Mouse (Mus musculus) embryonic fibroblast, embryonic 13.5 days (primary cell): ENCODE results near the gene Thbs4.

Experiments
- CTCF ChIP-seq: IDR thresholded peaks from 2 replicates; pipeline ENCODE4 v1.5.1; 2011; ENCODE audit warnings: mild to moderate bottlenecking, control low read depth, low read length, moderate library complexity, borderline replicate concordance; ENCODE audit not compliant: insufficient read depth
- POLR2A ChIP-seq: IDR thresholded peaks from 2 replicates; pipeline ENCODE4 v1.6.1; 2011; ENCODE audit warnings: low read depth, mild to moderate bottlenecking, control low read depth, low read length, moderate library complexity

- TF ChIP-seq CTCF: no peak
- TF ChIP-seq POLR2A: no peak
Measured at GRCm38 (mm10) chr13:92816329-92816728, 21.7 kb upstream of the Thbs4 start.
